Mouse (Mus musculus) midbrain, embryonic 11.5 days (tissue): Measurements from ENCODE around the gene Exoc6b. TPM values are rescaled to one million over a fixed set of nuclear protein-coding genes. Genes with fewer than 3 reads are reported as not detected.
"Not testable (repeated sequence)": the region's sequence is repeated elsewhere in the genome, so short reads cannot be mapped to it uniquely, and the experiment has no call there.

Experiments
- ATAC-seq: fragments of 200-750 bp; cut with Nextera tagmentation; 2 replicates; pipeline ENCODE4 v1.8.0; 2017; ENCODE audit warnings: moderate TSS enrichment, moderate library complexity; ENCODE audit not compliant: low FRiP score
- DNase-seq: peaks from one replicate; pipeline ENCODE4 v3.0.0; 2015; ENCODE audit warnings: low spot score; ENCODE audit errors: missing footprints
- H3K27ac ChIP-seq: fragments of 300-500 bp; sonication (generic); 2 replicates; pipeline ENCODE4 v1.5.1; 2014; ENCODE audit warnings: low read depth, low read length
- H3K27me3 ChIP-seq: fragments of 300-500 bp; sonication (generic); 2 replicates; pipeline ENCODE4 v1.6.1; 2014; ENCODE audit warnings: mild to moderate bottlenecking, low read length, moderate library complexity, mixed read lengths; ENCODE audit not compliant: control insufficient read depth, insufficient read depth
- H3K36me3 ChIP-seq: fragments of 300-500 bp; sonication (generic); 2 replicates; pipeline ENCODE4 v1.6.1; 2014; ENCODE audit warnings: mild to moderate bottlenecking, low read length, moderate library complexity, mixed read lengths; ENCODE audit not compliant: control insufficient read depth, insufficient read depth
- H3K4me1 ChIP-seq: fragments of 300-500 bp; sonication (generic); 2 replicates; pipeline ENCODE4 v1.6.1; 2014; ENCODE audit warnings: low read length; ENCODE audit not compliant: control insufficient read depth, insufficient read depth
- H3K4me2 ChIP-seq: fragments of 300-500 bp; sonication (generic); 2 replicates; pipeline ENCODE4 v1.6.1; 2014; ENCODE audit warnings: mild to moderate bottlenecking, moderate library complexity
- H3K4me3 ChIP-seq: fragments of 300-500 bp; sonication (generic); 2 replicates; pipeline ENCODE4 v1.5.1; 2014; ENCODE audit warnings: low read depth, low read length
- H3K9ac ChIP-seq: fragments of 300-500 bp; sonication (generic); 2 replicates; pipeline ENCODE4 v1.6.1; 2014; ENCODE audit warnings: low read length
- H3K9me3 ChIP-seq: fragments of 300-500 bp; sonication (generic); 2 replicates; pipeline ENCODE4 v1.6.1; 2016; ENCODE audit warnings: low read length; ENCODE audit not compliant: control insufficient read depth
- WGBS: fragments of 180-500 bp; shearing (Covaris S2); extraction: QIAGEN DNeasy Blood & Tissue Kit; methylation state at CpG from one replicate; pipeline ENCODE4 v1.1.7; 2014; 5-methylcytosine and 5-hydroxymethylcytosine counted together
- polyA plus RNA-seq: library from polyadenylated mRNA; unstranded; fragments of >200 nt; fragmentation: Nextera tagmentation; extraction: Ambion mirVana; gene quantifications from 2 replicates; pipeline ENCODE4 v1.2.1, GENCODE M21; 2014

Gene Exoc6b
- polyA plus RNA-seq, result 32.0 and 37.0 TPM in 2 replicates

DNA sequence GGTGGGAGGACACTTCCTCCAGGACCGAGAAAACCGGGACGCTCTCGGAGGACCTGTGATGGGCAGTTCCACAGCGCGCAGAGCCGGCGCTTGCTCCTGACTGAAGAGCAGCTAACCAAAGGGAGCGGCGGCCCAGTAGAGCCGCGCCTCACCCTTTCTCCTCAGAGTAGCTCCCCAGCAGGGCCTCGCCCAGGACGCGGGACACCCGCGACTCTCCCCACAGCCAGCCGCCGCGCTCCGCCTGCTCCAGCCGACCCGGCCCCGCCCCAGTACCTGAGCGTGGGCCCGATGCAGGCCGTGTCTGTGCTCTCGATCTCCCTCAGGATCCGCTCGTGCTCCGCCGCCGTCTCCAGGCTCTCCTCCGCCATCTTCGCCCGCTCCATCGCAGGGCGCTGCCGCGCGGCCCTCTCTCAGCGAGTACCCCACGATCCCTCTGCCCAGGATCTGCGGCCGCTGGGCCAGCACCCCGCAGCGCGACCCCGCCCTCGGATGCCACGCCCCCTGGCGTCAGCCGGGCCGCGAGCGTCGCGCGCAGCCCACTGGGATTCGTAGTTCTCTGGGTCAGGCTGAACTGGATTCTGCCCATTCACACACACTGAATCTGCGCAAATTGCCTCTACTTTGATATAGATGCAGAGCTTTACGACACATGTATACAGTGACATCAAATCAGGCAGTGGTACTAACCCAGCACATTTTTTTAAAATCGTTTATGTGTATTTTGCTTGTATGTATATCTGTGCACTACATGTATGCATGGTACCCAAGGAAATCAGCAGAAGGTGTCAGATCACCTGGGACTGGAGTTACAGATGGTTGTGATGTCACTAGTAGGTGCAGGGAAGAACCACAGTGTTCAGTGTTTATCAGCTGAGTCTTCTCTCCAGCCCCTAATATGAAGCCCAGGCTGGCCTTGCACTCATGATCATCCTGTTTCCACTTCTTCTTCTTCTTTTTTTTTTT, at the start of gene Exoc6b:
TSS of gene Exoc6b (minus strand) at position 491 of the 963 bp plus-strand sequence.
- H3K4me1 ChIP-seq, result peaks cover 8% of the 10 kb centered on the region
- H3K27ac ChIP-seq, result no peak within 1 kb of the TSS
- ATAC-seq (peak; percentile 94), DNase-seq (peak; percentile 99)
- H3K27me3 ChIP-seq, result no peaks in the 10 kb centered on the region; the same call in 1 of the 2 replicates
- no peaks in the 10 kb centered on the region for H3K9me3 ChIP-seq
- no peaks in the 10 kb centered on the region for H3K36me3 ChIP-seq
- peak within 1 kb of the TSS; percentile 82 for H3K4me3 ChIP-seq
- H3K4me2 ChIP-seq, result peak within 1 kb of the TSS; percentile 85
- peak within 1 kb of the TSS; percentile 83 for H3K9ac ChIP-seq
- 2% methylated on average over 62 of the region's 63 CpGs for WGBS

DNA sequence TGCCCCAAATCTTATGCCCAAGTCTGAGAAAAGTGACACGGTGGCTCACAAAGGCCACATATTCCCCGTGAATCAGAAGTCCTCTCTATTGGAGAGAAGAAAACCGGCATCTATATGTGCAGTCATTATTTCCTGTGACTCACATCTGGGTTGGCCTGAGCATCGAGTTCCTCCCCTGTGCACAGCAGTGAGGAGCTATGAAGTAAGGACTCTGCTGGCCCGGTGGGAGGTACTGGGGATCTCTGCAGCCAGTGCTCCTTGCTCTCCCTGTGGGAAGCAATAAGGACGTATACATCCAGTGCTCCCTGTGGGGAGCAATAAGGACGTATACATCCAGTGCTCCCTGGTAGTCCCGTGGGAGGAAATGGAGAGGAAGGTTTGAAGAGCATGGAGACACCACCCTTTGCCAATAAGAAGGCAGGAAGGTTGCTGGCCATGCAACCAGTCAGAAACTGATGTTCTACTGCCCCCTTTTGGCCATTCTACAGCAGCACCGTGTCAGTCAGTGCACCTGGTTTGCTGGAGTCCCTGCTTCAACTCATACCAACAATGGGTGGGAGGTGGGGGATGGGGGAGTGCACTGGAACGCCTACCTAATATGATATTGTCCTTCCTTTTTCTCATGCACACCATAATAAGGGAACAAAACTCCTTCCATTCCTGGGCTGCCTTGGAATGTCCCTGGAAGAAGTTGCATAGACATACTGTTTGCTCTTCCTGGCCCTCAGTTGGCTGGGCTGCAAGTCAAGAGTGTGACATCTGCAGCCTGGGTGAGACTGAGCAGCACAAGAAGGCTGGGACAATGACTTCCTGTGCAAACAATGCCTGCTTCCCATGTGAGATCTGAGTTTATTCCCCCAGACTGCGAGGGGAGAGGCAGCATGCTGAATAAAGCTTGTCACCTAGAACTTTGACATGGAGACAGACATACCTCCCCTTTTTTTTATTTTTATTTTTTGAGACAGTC, 48.5 kb upstream of the Exoc6b start:
- H3K36me3 ChIP-seq, H3K4me1 ChIP-seq, H3K27me3 ChIP-seq, H3K4me3 ChIP-seq, H3K27ac ChIP-seq, H3K9ac ChIP-seq, H3K4me2 ChIP-seq, H3K9me3 ChIP-seq: not testable (repeated sequence)
- DNase-seq, result peak; percentile 88
- 42% methylated on average over 9 of the region's 11 CpGs for WGBS
- 0 out of 2 replicates have a peak, but pooled peaks have one; percentile 38 for ATAC-seq

DNA sequence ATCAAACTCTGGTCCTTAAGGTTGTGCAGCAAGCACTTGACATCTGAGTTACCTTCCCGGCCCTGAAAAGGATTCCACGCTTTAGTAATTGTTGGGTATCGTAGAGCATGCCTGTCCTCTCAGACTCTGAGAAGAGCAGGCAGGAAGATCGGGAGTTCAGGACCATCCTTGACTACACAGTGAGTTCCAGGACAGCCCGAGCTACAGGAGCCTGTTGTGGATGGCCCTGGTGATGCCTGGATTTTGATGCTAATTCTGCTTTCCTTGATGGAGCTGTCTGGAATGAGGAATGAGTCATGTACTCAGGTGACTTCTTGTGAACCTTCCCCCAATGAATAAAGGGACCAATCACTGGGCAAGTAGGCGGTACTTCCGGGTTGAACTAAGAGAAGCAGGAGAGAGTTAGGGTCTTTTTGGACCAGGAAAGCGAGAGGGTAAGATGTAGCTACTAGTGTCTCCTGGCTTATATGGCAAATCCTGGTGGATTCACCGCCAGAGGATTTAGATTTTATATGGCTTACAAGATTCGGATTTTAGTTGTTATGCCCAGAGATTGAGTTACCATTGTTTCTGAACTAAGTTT, 35.8 kb upstream of the Exoc6b start:
- Histone ChIP-seq H3K4me1 (no peaks in the 10 kb centered on the region), H3K9ac (no peak overlapping the region), H3K4me2 (no peak overlapping the region), H3K27ac (no peak overlapping the region), H3K9me3 (no peaks in the 10 kb centered on the region), H3K4me3 (no peak overlapping the region), H3K36me3 (no peaks in the 10 kb centered on the region), H3K27me3 (no peaks in the 10 kb centered on the region)
- ATAC-seq, result no peak
- DNase-seq, result no peak
- WGBS, result 86% methylated on average over 10 of the region's 10 CpGs

DNA sequence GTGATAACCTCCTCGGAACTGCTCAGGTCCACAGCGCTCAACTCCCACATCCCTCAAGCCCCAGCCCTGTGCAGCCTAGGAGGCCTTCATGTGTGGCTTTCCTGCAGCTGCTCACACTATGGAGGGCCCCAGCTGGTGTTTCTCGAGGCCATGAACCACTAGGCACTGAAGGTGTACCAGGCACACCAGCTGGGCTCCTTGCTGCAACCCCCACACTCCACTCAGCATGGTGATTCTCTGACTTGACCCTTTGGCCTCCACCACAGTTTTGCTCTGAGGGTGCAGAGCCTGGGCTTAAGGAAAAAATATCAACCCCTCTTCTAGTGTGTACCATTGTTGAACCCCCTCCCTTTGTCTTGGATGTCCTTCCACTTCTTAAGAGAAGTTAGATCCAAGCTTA, 34.0 kb upstream of the Exoc6b start:
- no peak for ATAC-seq
- 87% methylated on average over 3 of the region's 3 CpGs for WGBS

DNA sequence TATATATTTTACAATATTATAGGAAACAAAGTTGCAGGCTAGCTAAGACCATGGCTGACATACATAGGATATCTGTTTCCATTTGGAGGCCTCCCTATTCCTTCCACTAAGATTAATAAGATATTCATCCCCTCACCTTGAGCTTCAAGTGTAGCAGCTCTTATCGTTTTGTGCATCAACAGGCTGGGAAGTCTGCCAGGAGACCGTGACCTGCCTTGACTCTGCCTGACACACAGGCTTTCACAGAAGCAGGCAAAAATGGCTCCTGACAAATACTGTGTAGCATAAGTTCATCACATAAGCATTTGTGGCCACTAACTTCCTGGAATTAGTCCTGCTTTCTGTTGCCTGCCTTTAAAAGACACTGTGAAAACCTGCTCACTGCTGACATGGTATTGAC, 27.1 kb upstream of the Exoc6b start:
- Histone ChIP-seq H3K4me3 (no peak overlapping the region), H3K4me1 (no peaks in the 10 kb centered on the region), H3K27me3 (no peaks in the 10 kb centered on the region), H3K4me2 (no peak overlapping the region), H3K9me3 (no peaks in the 10 kb centered on the region), H3K27ac (no peak overlapping the region), H3K9ac (no peak overlapping the region), H3K36me3 (no peaks in the 10 kb centered on the region)
- DNase-seq (no peak), ATAC-seq (no peak)
- WGBS, result 86% methylated on average over 2 of the region's 2 CpGs

More for the DNA sequence above, 34.0 kb upstream of the Exoc6b start:
- DNase-seq, result no peak
- Histone ChIP-seq H3K9me3 (no peaks in the 10 kb centered on the region), H3K36me3 (no peaks in the 10 kb centered on the region), H3K4me1 (no peaks in the 10 kb centered on the region), H3K27me3 (no peaks in the 10 kb centered on the region), H3K4me2 (no peak overlapping the region), H3K27ac (no peak overlapping the region), H3K9ac (no peak overlapping the region), H3K4me3 (no peak overlapping the region)

DNA sequence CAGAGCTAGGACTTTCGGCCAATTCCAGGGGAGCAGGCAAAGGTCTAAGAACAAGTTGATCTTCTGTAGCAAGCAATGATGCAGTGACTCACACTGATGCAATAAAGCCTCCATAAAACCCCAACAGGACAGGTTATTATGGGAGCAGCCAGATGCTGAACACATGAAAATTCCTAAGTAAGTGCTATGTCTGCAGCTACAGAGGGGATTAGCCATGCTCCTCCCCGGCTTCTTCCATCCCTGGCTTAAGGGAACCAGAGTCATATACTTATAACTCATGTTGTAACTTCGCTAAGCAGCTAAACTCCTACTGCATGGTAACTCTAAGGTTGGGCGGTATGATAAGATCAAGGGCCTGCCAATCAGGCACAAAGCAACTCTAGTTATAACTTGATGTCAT, 18.1 kb upstream of the Exoc6b start:
- no peak overlapping the region for H3K4me2 ChIP-seq
- WGBS, result 78% methylated on average over 4 of the region's 4 CpGs
- no peaks in the 10 kb centered on the region for H3K4me1 ChIP-seq
- no peak for DNase-seq
- no peak overlapping the region for H3K4me3 ChIP-seq
- no peaks in the 10 kb centered on the region for H3K36me3 ChIP-seq
- no peaks in the 10 kb centered on the region for H3K27me3 ChIP-seq
- ATAC-seq, result no peak
- H3K9me3 ChIP-seq, result no peaks in the 10 kb centered on the region
- no peak overlapping the region for H3K27ac ChIP-seq
- H3K9ac ChIP-seq, result no peak overlapping the region

DNA sequence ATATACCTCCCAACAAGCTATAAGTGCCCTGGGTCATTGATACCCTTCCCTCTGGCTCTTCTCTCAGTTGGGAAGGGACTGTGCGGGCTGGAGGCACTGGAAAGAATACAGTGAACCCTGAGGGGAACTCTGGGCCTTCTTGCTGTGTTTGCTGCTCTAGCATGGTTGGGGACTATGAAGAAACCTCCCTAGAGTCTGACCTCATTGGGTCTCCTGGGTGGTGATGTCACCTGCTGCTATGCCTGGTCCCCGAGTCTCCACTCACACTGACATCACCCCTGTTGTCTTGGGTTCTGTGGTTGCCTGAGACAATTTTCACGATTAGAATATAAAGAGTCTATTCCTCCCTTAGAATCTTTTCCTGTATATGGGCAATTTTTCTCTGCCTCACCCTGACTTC, 17.3 kb upstream of the Exoc6b start:
- Histone ChIP-seq H3K36me3 (no peaks in the 10 kb centered on the region), H3K9ac (no peak overlapping the region), H3K4me1 (no peaks in the 10 kb centered on the region), H3K27me3 (no peaks in the 10 kb centered on the region), H3K4me2 (no peak overlapping the region), H3K27ac (no peak overlapping the region), H3K9me3 (no peaks in the 10 kb centered on the region), H3K4me3 (no peak overlapping the region)
- ATAC-seq, result no peak
- no peak for DNase-seq
- WGBS, result 78% methylated on average over 3 of the region's 3 CpGs

DNA sequence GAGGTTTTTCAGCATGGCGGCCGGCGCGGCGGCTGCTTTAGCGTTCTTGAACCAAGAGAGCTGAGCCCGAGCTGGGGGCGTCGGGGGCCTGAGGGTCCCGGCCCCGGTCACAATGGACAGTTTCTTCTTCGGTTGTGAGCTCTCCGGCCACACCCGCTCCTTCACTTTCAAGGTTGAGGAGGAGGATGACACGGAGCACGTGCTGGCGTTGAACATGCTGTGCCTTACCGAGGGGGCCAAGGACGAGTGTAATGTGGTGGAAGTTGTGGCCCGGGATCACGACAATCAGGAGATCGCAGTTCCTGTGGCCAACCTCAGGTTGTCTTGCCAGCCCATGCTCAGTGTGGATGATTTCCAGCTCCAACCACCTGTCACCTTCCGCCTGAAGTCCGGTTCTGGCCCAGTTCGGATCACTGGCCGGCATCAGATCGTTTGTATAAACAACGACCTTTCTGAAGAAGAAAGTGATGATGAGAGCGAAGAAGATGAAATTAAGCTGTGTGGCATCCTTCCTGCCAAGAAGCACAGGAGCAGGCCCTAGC, 6.9 kb upstream of the Exoc6b start:
- not testable (repeated sequence) for H3K36me3 ChIP-seq

More for the DNA sequence above, 6.9 kb upstream of the Exoc6b start:
- not testable (repeated sequence) for H3K4me3 ChIP-seq, H3K27ac ChIP-seq, H3K4me2 ChIP-seq, H3K9ac ChIP-seq, DNase-seq, ATAC-seq, H3K27me3 ChIP-seq, H3K9me3 ChIP-seq, H3K4me1 ChIP-seq
- 90% methylated on average over 29 of the region's 29 CpGs for WGBS
